Mouse (Mus musculus): Measurements from ENCODE around the gene Krtap1-5. TPM values are rescaled to one million over a fixed set of nuclear protein-coding genes. Genes with fewer than 3 reads are reported as not detected.
A peak's percentile ranks its signal among the peaks of the same experiment; 100 is the strongest.

The Krtap1-5 gene
- total RNA-seq, 2 experiments from 2014 or later: not detected

- DNase-seq (ENCODE audit: low spot score in 2 of 2): no peak
Observed at GRCm38 (mm10) chr11:99550765-99551164, 30.1 kb downstream of the Krtap1-5 start, which contains the start of gene Krtap3-3. Gene Krtap3-3, minus strand, starts transcription at chr11:99550865.

- no peak for DNase-seq (ENCODE audit: low spot score in 2 of 2)
Observed at GRCm38 (mm10) chr11:99547892-99548291, 32.9 kb downstream of the Krtap1-5 start.

- DNase-seq (ENCODE audit: low spot score in 2 of 2): peak in 1 of 2 experiments; percentile 30
Observed at GRCm38 (mm10) chr11:99539721-99540120, 41.1 kb downstream of the Krtap1-5 start.

Other genes with a start within 250 kb of the Krtap1-5 start
- gene Krt26, start 243.1 kb downstream of the Krtap1-5 start, total RNA-seq (2021): not detected
- gene Krt27, start 229.9 kb downstream of the Krtap1-5 start, total RNA-seq (2021): under 1 TPM in 1 of 2 experiments, not detected in 1; 0.18 TPM
- gene Krt28, start 206.1 kb downstream of the Krtap1-5 start, total RNA-seq (2021): not detected
- 1 to 10 TPM; 7.6 to 8.2 TPM for gene Krt10, start 191.7 kb downstream of the Krtap1-5 start, total RNA-seq (2021)
- gene Krt12, start 158.8 kb downstream of the Krtap1-5 start, total RNA-seq (2021): not detected
- gene Krt20, start 142.9 kb downstream of the Krtap1-5 start, total RNA-seq (2021): under 1 TPM in 1 of 2 experiments, not detected in 1; 0.32 TPM
- gene Krt23, start 87.9 kb downstream of the Krtap1-5 start, total RNA-seq (2021): under 1 TPM in 1 of 2 experiments, not detected in 1; 0.16 TPM
- gene Krt39, start 59.7 kb downstream of the Krtap1-5 start, total RNA-seq (2021): not detected
- not detected for gene Krt40, start 37.9 kb downstream of the Krtap1-5 start, total RNA-seq (2021)
- gene Krtap3-3, start 30.2 kb downstream of the Krtap1-5 start, total RNA-seq (2021): not detected
- not detected for gene Krtap3-2, start 24.2 kb downstream of the Krtap1-5 start, total RNA-seq (2021)
- gene Gm11939, start 21.6 kb downstream of the Krtap1-5 start, total RNA-seq (2021): not detected
- gene Krtap3-1, start 14.4 kb downstream of the Krtap1-5 start, total RNA-seq (2021): not detected
- gene Krtap1-4, start 2.6 kb upstream of the Krtap1-5 start, total RNA-seq (2021): not detected
- gene Krtap1-3, start 10.3 kb upstream of the Krtap1-5 start, total RNA-seq (2021): not detected
- not detected for gene Krtap9-3, start 17.1 kb upstream of the Krtap1-5 start, total RNA-seq (2021)
- not detected for gene Gm11938, start 22.3 kb upstream of the Krtap1-5 start, total RNA-seq (2021)
- gene Gm11937, start 29.2 kb upstream of the Krtap1-5 start, total RNA-seq (2021): not detected
- not detected for gene Krtap2-4, start 33.8 kb upstream of the Krtap1-5 start, total RNA-seq (2021)
- gene Gm11562, start 39.4 kb upstream of the Krtap1-5 start, total RNA-seq (2021): not detected
- gene Krtap4-1, start 47.2 kb upstream of the Krtap1-5 start, total RNA-seq (2021): not detected
- gene Krtap4-2, start 54.1 kb upstream of the Krtap1-5 start, total RNA-seq (2021): not detected
- not detected for gene Krtap4-7, start 63.1 kb upstream of the Krtap1-5 start, total RNA-seq (2021)
- gene Gm11555, start 69.2 kb upstream of the Krtap1-5 start, total RNA-seq (2021): not detected
- gene Gm11563, start 77.9 kb upstream of the Krtap1-5 start, total RNA-seq (2021): not detected
- not detected for gene Krtap4-6, start 84.9 kb upstream of the Krtap1-5 start, total RNA-seq (2021)
- not detected for gene Gm14190, start 109.7 kb upstream of the Krtap1-5 start, total RNA-seq (2021)
- not detected for gene Gm14180, start 153.3 kb upstream of the Krtap1-5 start, total RNA-seq (2021)
- gene Gm11595, start 191.9 kb upstream of the Krtap1-5 start, total RNA-seq (2021): not detected
- gene Krtap4-8, start 199.7 kb upstream of the Krtap1-5 start, total RNA-seq (2021): not detected
- gene Krtap4-9, start 204.2 kb upstream of the Krtap1-5 start, total RNA-seq (2021): not detected
- not detected for gene Gm11596, start 212.5 kb upstream of the Krtap1-5 start, total RNA-seq (2021)
- not detected for gene Gm11569, start 217.9 kb upstream of the Krtap1-5 start, total RNA-seq (2021)
- not detected for gene Gm11554, start 223.4 kb upstream of the Krtap1-5 start, total RNA-seq (2021)
- gene Krtap4-13, start 228.9 kb upstream of the Krtap1-5 start, total RNA-seq (2021): not detected
- gene Gm11564, start 234.7 kb upstream of the Krtap1-5 start, total RNA-seq (2021): not detected